Mouse (Mus musculus) embryonic facial prominence, embryonic 14.5 days (tissue): ENCODE data around the gene Phip. TPM values are rescaled to one million over a fixed set of nuclear protein-coding genes. Genes with fewer than 3 reads are reported as not detected.

Source experiments
- ATAC-seq: fragments of 200-750 bp; cut with Nextera tagmentation; 2 replicates; pipeline ENCODE4 v1.8.0; 2017; ENCODE audit warnings: low read depth, moderate number of reproducible peaks, moderate TSS enrichment
- DNase-seq: peaks from one replicate; pipeline ENCODE4 v3.0.0-alpha.2; 2015; ENCODE audit warnings: low spot score
- H3K27ac ChIP-seq: fragments of 300-500 bp; sonication (generic); replicated peaks from 2 replicates; pipeline ENCODE4 v1.5.1; 2014; ENCODE audit warnings: low read depth, mild to moderate bottlenecking, low read length, moderate library complexity
- H3K27me3 ChIP-seq: fragments of 300-500 bp; sonication (generic); replicated peaks from 2 replicates; pipeline ENCODE4 v1.6.1; 2014; ENCODE audit warnings: low read length; ENCODE audit not compliant: control insufficient read depth, insufficient read depth
- H3K36me3 ChIP-seq: fragments of 300-500 bp; sonication (generic); 2 replicates; pipeline ENCODE4 v1.6.1; 2014; ENCODE audit warnings: low read length, mixed read lengths; ENCODE audit not compliant: control insufficient read depth, insufficient read depth
- H3K4me1 ChIP-seq: fragments of 300-500 bp; sonication (generic); 2 replicates; pipeline ENCODE4 v1.6.1; 2014; ENCODE audit warnings: antibody characterized with exemption, low read length; ENCODE audit not compliant: control insufficient read depth, insufficient read depth
- H3K4me2 ChIP-seq: fragments of 300-500 bp; sonication (generic); 2 replicates; pipeline ENCODE4 v1.6.1; 2014; ENCODE audit warnings: low read depth, mild to moderate bottlenecking, low read length, moderate library complexity, mixed read lengths
- H3K4me3 ChIP-seq: fragments of 300-500 bp; sonication (generic); 2 replicates; pipeline ENCODE4 v1.5.1; 2014; ENCODE audit warnings: low read depth, mild to moderate bottlenecking, low read length
- H3K9ac ChIP-seq: fragments of 300-500 bp; sonication (generic); 2 replicates; pipeline ENCODE4 v1.6.1; 2014; ENCODE audit warnings: low read depth, mild to moderate bottlenecking, low read length, moderate library complexity, mixed read lengths
- H3K9me3 ChIP-seq: fragments of 300-500 bp; sonication (generic); 2 replicates; pipeline ENCODE4 v1.6.1; 2016; ENCODE audit warnings: low read length; ENCODE audit not compliant: control insufficient read depth
- WGBS: fragments of 180-500 bp; shearing (Covaris S2); extraction: QIAGEN DNeasy Blood & Tissue Kit; methylation state at CpG from one replicate; pipeline ENCODE4 v1.1.7; 2014; 5-methylcytosine and 5-hydroxymethylcytosine counted together
- polyA plus RNA-seq: library from polyadenylated mRNA; unstranded; fragments of >200 nt; fragmentation: Nextera tagmentation; extraction: Ambion mirVana; gene quantifications from 2 replicates; pipeline ENCODE4 v1.2.1, GENCODE M21; 2014

Gene Phip
- polyA plus RNA-seq, 1 experiment from 2014 or later = 72.8 TPM

GRCm38 (mm10) chr9:82974962-82975341 is 364 bp downstream of the Phip start:
- H3K27ac ChIP-seq = peak overlapping the region; percentile 98
- H3K4me2 ChIP-seq = peak overlapping the region; percentile 67
- ATAC-seq (peak; percentile 16), DNase-seq (no peak)
- peak overlapping the region; percentile 90 for H3K4me3 ChIP-seq
- 1% methylated on average over 12 of the region's 61 CpGs for WGBS
- H3K9ac ChIP-seq = peak overlapping the region; percentile 97
- H3K27me3 ChIP-seq = no peaks in the 10 kb centered on the region
- H3K9me3 ChIP-seq = no peaks in the 10 kb centered on the region
- 0 out of 2 replicates have a peak, but pooled peaks cover 5% of the 10 kb centered on the region for H3K36me3 ChIP-seq
- H3K4me1 ChIP-seq = peaks cover 14% of the 10 kb centered on the region

DNA sequence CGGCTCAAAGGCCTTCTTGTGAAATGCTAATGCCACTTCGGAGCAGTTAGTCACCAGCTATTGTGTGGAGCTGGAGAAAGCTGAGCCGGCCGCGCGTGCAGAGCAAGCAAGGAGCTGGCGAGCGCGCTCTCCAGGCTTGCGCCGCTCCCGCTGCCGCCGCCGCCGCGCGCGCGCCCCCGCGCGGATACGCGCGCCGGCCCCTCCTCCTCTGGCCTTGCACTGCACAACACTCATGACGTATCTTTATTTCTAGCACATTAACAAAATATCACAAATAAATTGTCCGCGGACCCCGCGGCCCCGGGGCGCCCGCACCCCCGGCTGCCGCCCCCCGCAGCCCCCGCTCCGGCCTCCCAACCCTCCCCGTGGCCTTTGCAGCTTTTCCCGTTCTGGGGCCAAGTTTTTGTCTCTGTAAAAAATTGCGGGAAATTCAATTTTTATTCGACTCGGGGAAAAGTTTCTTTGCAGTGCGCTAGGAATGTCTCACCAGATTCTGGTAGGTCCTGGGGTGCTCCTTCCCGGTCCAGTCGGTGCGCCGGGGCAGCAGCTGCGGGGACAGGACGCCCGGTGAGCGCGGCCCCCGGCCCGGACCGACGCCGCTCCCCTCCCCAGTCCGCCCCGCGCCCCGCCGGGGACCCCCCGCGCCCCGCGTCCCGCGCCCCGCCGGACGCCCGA is 992 bp downstream of the Phip start:
- 0 out of 2 replicates have a peak, but pooled peaks cover 5% of the 10 kb centered on the region for H3K36me3 ChIP-seq
- peak overlapping the region; percentile 98 for H3K27ac ChIP-seq
- peak overlapping the region; percentile 67 for H3K4me2 ChIP-seq
- no peaks in the 10 kb centered on the region for H3K9me3 ChIP-seq
- peak overlapping the region; percentile 90 for H3K4me3 ChIP-seq
- no peaks in the 10 kb centered on the region for H3K27me3 ChIP-seq
- ATAC-seq (peak; percentile 85), DNase-seq (peak; percentile 96)
- WGBS = under 1% methylated on average over 55 of the region's 75 CpGs
- peak overlapping the region; percentile 97 for H3K9ac ChIP-seq
- peaks cover 14% of the 10 kb centered on the region for H3K4me1 ChIP-seq

DNA sequence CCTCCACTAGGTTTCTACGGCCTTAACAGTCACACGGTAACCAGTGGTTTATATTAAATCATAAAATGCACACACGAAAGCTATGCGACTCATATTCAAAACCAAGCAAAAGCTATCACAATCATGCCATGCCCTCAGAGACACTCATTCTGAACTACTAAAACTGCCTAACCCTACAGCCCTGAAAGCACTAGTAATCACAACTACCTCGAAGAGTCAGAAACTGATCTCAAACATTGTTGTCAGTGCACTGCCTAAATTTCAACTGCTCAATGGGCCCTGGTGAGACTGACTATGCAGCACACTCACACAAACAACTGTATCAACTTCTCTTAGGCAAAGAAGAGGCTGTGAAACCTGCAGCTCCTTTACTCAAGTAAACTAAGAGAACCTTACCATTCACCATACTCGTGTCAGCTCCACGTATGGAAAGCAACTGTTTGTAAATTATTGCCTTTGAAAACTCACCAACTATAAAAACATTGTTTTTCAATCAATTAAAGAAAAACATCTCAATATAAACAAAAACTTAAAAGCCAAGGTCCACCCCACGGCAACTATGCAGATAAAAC is 1.9 kb downstream of the Phip start:
- ATAC-seq (no peak), DNase-seq (peak; percentile 22)
- WGBS = 12% methylated on average over 8 of the region's 8 CpGs
- H3K4me2 ChIP-seq = peak overlapping the region; percentile 67
- no peaks in the 10 kb centered on the region for H3K27me3 ChIP-seq
- H3K4me3 ChIP-seq = peak overlapping the region; percentile 90
- H3K9me3 ChIP-seq = no peaks in the 10 kb centered on the region
- H3K27ac ChIP-seq = peak overlapping the region; percentile 98
- peaks cover 14% of the 10 kb centered on the region for H3K4me1 ChIP-seq
- 0 out of 2 replicates have a peak, but pooled peaks cover 5% of the 10 kb centered on the region for H3K36me3 ChIP-seq
- H3K9ac ChIP-seq = peak overlapping the region; percentile 97

DNA sequence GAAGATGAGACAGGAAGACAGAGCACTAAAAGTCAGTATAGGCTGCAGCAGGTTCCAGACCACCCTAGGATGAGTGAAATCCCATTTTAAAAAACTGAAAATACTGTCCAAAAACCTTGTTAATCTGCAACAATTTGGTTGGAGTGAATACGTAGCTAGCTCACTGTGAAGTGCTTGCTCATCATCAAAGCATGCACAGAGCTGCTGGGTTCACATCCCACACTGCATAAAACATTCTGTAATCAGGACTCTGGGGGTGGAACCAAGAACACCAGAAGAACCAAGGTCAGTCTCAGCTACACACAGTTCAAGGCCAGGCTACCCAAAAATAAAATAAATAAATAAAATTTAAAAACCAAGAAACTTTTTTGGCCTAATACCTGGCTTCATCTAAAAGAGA is 3.9 kb downstream of the Phip start:
- no peak for ATAC-seq
- no peak overlapping the region for H3K4me3 ChIP-seq
- no peak for DNase-seq
- H3K27ac ChIP-seq = no peak overlapping the region
- 39% methylated on average over 1 of the region's 1 CpGs for WGBS
- H3K9me3 ChIP-seq = no peaks in the 10 kb centered on the region
- H3K27me3 ChIP-seq = no peaks in the 10 kb centered on the region
- H3K36me3 ChIP-seq = 0 out of 2 replicates have a peak, but pooled peaks cover 5% of the 10 kb centered on the region
- peaks cover 14% of the 10 kb centered on the region for H3K4me1 ChIP-seq
- H3K9ac ChIP-seq = no peak overlapping the region; the same call in 1 of the 2 replicates
- peak overlapping the region; percentile 29 for H3K4me2 ChIP-seq

- DNase-seq (no peak), ATAC-seq (no peak)
- Histone ChIP-seq H3K27ac (no peak overlapping the region), H3K4me3 (no peak overlapping the region), H3K9ac (no peak overlapping the region), H3K27me3 (no peaks in the 10 kb centered on the region), H3K4me1 (peaks cover 7% of the 10 kb centered on the region), H3K36me3 (peaks cover 18% of the 10 kb centered on the region), H3K9me3 (no peaks in the 10 kb centered on the region), H3K4me2 (no peak overlapping the region)
- 78% methylated on average over 8 of the region's 8 CpGs for WGBS
These were observed 8.2 kb downstream of the Phip start for GRCm38 (mm10) chr9:82967076-82967621.

- H3K9ac ChIP-seq = no peak overlapping the region
- no peaks in the 10 kb centered on the region for H3K4me1 ChIP-seq
- H3K4me2 ChIP-seq = no peak overlapping the region
- peaks cover 18% of the 10 kb centered on the region for H3K36me3 ChIP-seq
- no peaks in the 10 kb centered on the region for H3K9me3 ChIP-seq
- WGBS = 79% methylated on average over 4 of the region's 4 CpGs
- DNase-seq (no peak), ATAC-seq (no peak)
- no peak overlapping the region for H3K27ac ChIP-seq
- no peak overlapping the region for H3K4me3 ChIP-seq
- no peaks in the 10 kb centered on the region for H3K27me3 ChIP-seq
These were observed 11.3 kb downstream of the Phip start for GRCm38 (mm10) chr9:82963981-82964380.

GRCm38 (mm10) chr9:82961352-82961751 is 14.0 kb downstream of the Phip start:
- Histone ChIP-seq H3K4me2 (no peak overlapping the region), H3K9ac (no peak overlapping the region), H3K4me1 (no peaks in the 10 kb centered on the region), H3K36me3 (peaks cover 30% of the 10 kb centered on the region), H3K4me3 (no peak overlapping the region), H3K27me3 (no peaks in the 10 kb centered on the region), H3K9me3 (no peaks in the 10 kb centered on the region), H3K27ac (no peak overlapping the region)
- DNase-seq (no peak), ATAC-seq (no peak)
- 80% methylated on average over 2 of the region's 2 CpGs for WGBS

DNA sequence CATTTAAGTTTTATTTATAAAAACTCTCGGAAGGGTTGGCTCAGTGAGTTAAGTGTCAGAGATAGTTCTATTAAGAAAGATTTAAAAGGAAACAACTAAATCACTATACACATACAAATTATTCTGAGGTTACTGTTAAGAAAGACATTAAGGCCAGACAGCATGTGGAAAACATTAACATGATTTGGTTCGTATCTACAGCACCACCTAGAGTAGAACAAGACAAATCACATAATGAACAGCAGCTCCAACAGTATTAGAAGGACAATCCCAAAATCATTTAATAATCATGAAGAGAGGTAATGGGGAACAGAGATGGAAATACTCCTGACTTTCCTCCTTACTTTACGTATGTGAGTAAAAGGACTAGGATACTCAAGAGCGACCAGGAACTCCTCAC is 20.0 kb downstream of the Phip start:
- WGBS = 56% methylated on average over 4 of the region's 4 CpGs
- Histone ChIP-seq H3K4me1 (no peaks in the 10 kb centered on the region; the same call in 1 of the 2 replicates), H3K4me3 (no peak overlapping the region), H3K27ac (no peak overlapping the region), H3K9ac (no peak overlapping the region), H3K36me3 (peaks cover 40% of the 10 kb centered on the region), H3K4me2 (no peak overlapping the region), H3K9me3 (no peaks in the 10 kb centered on the region), H3K27me3 (no peaks in the 10 kb centered on the region)
- ATAC-seq = no peak
- DNase-seq = peak; percentile 48
